Mouse (Mus musculus): ENCODE measurements at regions not wholly inside any gene's neighbourhood (a gene's known extent, or its start where the extent isn't known, plus 50 kb on each side); places are given as distances from the start of the nearest gene placed in this dataset.

DNA sequence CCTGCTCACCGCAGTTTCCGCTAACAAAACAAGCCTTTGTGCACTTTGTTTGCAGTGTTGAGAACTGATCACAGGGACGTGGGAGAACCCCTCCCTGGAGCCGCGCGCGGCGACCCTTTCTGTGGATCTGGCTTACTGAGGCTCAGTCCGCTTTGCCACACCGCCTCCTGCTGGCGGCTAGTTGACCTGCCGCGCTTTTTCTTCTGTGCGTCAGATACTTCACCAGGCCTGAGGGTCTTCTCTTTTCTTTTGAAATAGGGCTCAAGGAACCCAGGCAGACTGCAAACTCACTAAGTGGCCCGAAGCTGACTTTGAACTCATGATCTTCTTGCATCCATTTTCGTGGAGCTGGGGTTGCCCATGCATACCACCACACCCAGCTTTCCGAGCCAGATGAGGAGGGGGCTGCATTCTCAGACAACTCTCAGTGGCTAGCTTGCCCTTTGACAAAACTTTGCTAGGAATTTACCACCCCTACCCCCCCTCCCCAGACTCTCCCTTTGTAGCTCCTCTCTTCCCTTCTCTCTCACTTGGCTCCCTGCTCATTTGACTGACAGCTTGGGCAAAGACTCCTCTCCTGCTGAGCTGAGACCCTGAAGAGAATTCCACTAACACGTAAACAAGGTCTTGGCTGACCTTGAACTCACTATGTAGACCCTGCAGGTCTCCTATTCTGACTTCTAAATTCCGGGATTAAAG lies 109.9 kb downstream of the Sox2 start:
- DNase-seq (ENCODE audit: low spot score), result no peak
- H3K4me1 ChIP-seq (ENCODE audit: insufficient read depth, low read depth, low read length), result no peaks in the 10 kb centered on the region
- no peak overlapping the region for H3K4me3 ChIP-seq (ENCODE audit: low read depth, low read length)
- TF ChIP-seq TAL1 (conservative IDR thresholded peaks at IDR 0.05; ENCODE audit: low read depth, low read length) (no peak), GATA2 (IDR thresholded peaks at IDR 0.05; ENCODE audit: borderline replicate concordance, low read depth, low read length) (no peak), POLR2AphosphoS5 (IDR thresholded peaks at IDR 0.05; ENCODE audit: insufficient replicate concordance, low read depth, low read length) (no peak), CTCF (IDR thresholded peaks at IDR 0.05; ENCODE audit: low read depth, low read length) (no peak), GATA1 (IDR thresholded peaks at IDR 0.05; ENCODE audit: borderline replicate concordance, low read length) (no peak)
- no peaks in the 10 kb centered on the region for H3K36me3 ChIP-seq (replicated peaks)
- peaks cover 39% of the 10 kb centered on the region for H3K9me3 ChIP-seq (replicated peaks)
- H3K27me3 ChIP-seq (ENCODE audit: insufficient read depth, low read length), result no peaks in the 10 kb centered on the region
- ATAC-seq (ENCODE audit: extremely low read depth, insufficient number of reproducible peaks, low FRiP score, poor library complexity, severe bottlenecking), result no peak

DNA sequence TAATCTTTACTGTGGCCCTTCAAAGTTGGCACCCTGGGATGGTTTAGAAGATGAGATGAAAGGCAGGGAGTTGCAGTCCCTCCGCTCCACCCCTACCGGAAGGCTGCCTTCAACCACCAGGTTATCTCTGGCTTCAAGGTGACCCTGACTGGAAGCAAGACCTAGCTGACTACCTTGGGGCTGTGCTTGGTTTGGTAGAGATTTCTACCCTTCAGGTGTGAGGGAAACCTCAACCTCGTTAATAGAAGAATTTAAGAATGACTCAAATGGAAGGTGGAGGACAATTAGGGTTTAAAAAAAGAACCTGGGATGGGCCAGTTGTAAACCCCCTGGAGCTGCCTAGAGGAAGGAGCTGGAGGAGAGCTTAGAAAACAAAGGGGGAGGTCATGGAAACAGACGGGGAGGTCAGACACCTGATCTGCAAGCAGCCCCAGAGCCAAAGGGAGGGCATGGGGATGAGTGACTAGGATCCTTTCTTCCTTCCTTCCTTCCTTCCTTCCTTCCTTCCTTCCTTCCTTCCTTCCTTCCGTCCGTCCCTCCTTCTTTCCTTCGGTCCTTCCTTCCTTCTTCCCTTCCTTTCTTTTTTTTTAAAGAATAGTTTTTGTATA lies 111.1 kb downstream of the Sox2 start:
- Histone ChIP-seq H3K9me3 (replicated peaks) (peaks cover 44% of the 10 kb centered on the region), H3K36me3 (replicated peaks) (no peaks in the 10 kb centered on the region), H3K4me3 (ENCODE audit: low read depth, low read length) (no peak overlapping the region), H3K4me1 (ENCODE audit: insufficient read depth, low read depth, low read length) (no peaks in the 10 kb centered on the region), H3K27me3 (ENCODE audit: insufficient read depth, low read length) (no peaks in the 10 kb centered on the region)
- no peak for ATAC-seq (ENCODE audit: extremely low read depth, insufficient number of reproducible peaks, low FRiP score, poor library complexity, severe bottlenecking)
- DNase-seq (ENCODE audit: low spot score), result no peak
- TF ChIP-seq POLR2AphosphoS5 (IDR thresholded peaks at IDR 0.05; ENCODE audit: insufficient replicate concordance, low read depth, low read length) (no peak), TAL1 (conservative IDR thresholded peaks at IDR 0.05; ENCODE audit: low read depth, low read length) (no peak), CTCF (IDR thresholded peaks at IDR 0.05; ENCODE audit: low read depth, low read length) (no peak), GATA1 (IDR thresholded peaks at IDR 0.05; ENCODE audit: borderline replicate concordance, low read length) (no peak), GATA2 (IDR thresholded peaks at IDR 0.05; ENCODE audit: borderline replicate concordance, low read depth, low read length) (no peak)

DNA sequence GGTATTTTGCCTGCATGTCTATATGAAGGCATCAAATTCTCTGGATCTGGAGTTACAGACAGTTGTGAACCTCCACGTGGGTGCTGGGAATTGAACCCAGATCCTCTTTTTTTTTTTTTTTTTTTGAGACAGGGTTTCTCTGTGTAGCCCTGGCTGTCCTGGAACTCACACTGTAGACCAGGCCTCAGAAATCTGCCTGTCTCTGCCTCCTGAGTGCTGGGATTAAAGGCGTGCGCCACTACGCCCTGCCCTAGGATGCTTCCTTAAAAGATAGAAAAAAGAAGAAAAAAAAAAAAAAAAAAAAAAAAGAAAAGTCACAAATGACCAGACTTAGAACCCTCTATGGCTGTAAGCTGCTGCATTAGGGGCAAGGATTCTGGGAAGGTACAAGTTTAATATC lies 111.6 kb downstream of the Sox2 start:
- H3K9me3 ChIP-seq (replicated peaks), result peaks cover 46% of the 10 kb centered on the region

DNA sequence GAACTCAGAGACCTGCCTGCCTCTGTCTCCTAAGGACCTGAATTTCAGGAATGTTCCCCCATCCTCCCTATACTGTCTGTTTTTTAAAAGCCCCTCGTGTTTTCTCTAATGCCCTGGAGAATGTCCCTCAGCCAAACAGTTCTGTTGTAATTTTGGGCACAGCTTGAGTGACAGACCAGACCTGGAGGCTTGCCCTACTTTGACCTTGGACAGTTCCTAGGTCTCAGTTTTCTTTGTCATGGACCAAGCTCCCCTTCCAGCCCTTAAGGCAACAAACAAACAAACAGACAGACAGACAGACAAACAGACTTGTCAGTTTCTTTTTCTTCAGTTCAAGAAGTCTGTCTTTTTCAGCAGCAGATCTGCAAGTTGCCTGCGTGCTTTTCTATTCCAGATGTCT lies 114.4 kb downstream of the Sox2 start:
- no peaks in the 10 kb centered on the region for H3K36me3 ChIP-seq (replicated peaks)
- H3K4me1 ChIP-seq (ENCODE audit: insufficient read depth, low read depth, low read length), result no peaks in the 10 kb centered on the region
- peaks cover 49% of the 10 kb centered on the region for H3K9me3 ChIP-seq (replicated peaks)
- TF ChIP-seq CTCF (IDR thresholded peaks at IDR 0.05; ENCODE audit: low read depth, low read length), result no peak
- TF ChIP-seq TAL1 (conservative IDR thresholded peaks at IDR 0.05; ENCODE audit: low read depth, low read length), result no peak
- DNase-seq (ENCODE audit: low spot score), result no peak
- ATAC-seq (ENCODE audit: extremely low read depth, insufficient number of reproducible peaks, low FRiP score, poor library complexity, severe bottlenecking), result no peak
- no peak overlapping the region for H3K4me3 ChIP-seq (ENCODE audit: low read depth, low read length)
- no peaks in the 10 kb centered on the region for H3K27me3 ChIP-seq (ENCODE audit: insufficient read depth, low read length)

More for the DNA sequence above, 111.6 kb downstream of the Sox2 start:
- Histone ChIP-seq H3K4me3 (ENCODE audit: low read depth, low read length) (no peak overlapping the region), H3K27me3 (ENCODE audit: insufficient read depth, low read length) (no peaks in the 10 kb centered on the region), H3K4me1 (ENCODE audit: insufficient read depth, low read depth, low read length) (no peaks in the 10 kb centered on the region), H3K36me3 (replicated peaks) (no peaks in the 10 kb centered on the region)
- TF ChIP-seq GATA1 (IDR thresholded peaks at IDR 0.05; ENCODE audit: borderline replicate concordance, low read length), result no peak
- no peak for TF ChIP-seq CTCF (IDR thresholded peaks at IDR 0.05; ENCODE audit: low read depth, low read length)
- no peak for TF ChIP-seq POLR2AphosphoS5 (IDR thresholded peaks at IDR 0.05; ENCODE audit: insufficient replicate concordance, low read depth, low read length)
- TF ChIP-seq TAL1 (conservative IDR thresholded peaks at IDR 0.05; ENCODE audit: low read depth, low read length), result no peak
- TF ChIP-seq GATA2 (IDR thresholded peaks at IDR 0.05; ENCODE audit: borderline replicate concordance, low read depth, low read length), result no peak
- DNase-seq (ENCODE audit: low spot score), result no peak
- ATAC-seq (ENCODE audit: extremely low read depth, insufficient number of reproducible peaks, low FRiP score, poor library complexity, severe bottlenecking), result no peak

DNA sequence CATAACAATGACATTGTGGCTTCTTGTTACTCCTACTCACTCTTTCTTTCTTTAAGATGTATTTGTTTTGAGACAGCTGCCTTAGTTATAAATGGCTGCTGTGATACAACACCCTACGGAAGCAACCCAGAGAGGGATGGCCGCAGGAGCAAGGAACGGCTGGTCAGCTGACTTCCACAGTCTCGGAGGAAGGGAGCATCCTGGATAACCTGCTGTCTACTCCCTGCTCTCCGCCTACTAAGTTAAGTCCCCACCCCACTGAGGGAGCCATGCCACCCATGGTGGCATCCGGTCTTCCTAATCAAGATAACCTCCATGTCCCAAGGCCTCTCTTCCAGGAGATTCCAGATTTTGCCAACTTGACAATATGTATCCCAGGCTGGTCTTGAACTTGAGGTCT lies 114.9 kb downstream of the Sox2 start:
- TF ChIP-seq POLR2AphosphoS5 (IDR thresholded peaks at IDR 0.05; ENCODE audit: insufficient replicate concordance, low read depth, low read length) (no peak), TAL1 (conservative IDR thresholded peaks at IDR 0.05; ENCODE audit: low read depth, low read length) (no peak), GATA2 (IDR thresholded peaks at IDR 0.05; ENCODE audit: borderline replicate concordance, low read depth, low read length) (no peak)
- H3K36me3 ChIP-seq (replicated peaks), result no peaks in the 10 kb centered on the region
- H3K4me1 ChIP-seq (ENCODE audit: insufficient read depth, low read depth, low read length), result no peaks in the 10 kb centered on the region
- ATAC-seq (ENCODE audit: extremely low read depth, insufficient number of reproducible peaks, low FRiP score, poor library complexity, severe bottlenecking), result no peak
- H3K4me3 ChIP-seq (ENCODE audit: low read depth, low read length), result no peak overlapping the region
- peaks cover 47% of the 10 kb centered on the region for H3K9me3 ChIP-seq (replicated peaks)
- DNase-seq (ENCODE audit: low spot score), result no peak
- no peaks in the 10 kb centered on the region for H3K27me3 ChIP-seq (ENCODE audit: insufficient read depth, low read length)

DNA sequence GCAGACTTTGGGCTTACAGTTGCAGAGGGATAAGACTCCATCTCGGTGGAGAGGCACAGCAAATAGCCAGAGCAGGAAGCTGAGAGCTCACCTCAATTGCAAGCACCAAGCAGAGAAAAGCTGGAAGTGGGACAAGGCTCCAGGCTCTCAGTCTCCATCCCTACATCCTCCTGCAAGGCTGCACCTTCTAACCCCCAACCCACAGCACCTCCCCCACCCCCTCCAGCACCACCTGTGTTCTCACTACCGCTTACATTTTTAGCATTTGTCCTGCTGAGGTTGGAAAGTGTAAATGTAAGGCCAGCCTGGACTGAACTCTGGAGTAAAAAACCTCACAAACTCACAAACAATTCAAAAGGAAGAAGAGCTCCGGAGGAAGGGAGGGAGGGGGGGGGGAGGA lies 119.6 kb downstream of the Sox2 start:
- Histone ChIP-seq H3K36me3 (replicated peaks) (no peaks in the 10 kb centered on the region), H3K4me1 (ENCODE audit: insufficient read depth, low read depth, low read length) (no peaks in the 10 kb centered on the region), H3K4me3 (ENCODE audit: low read depth, low read length) (no peak overlapping the region), H3K9me3 (replicated peaks) (peaks cover 41% of the 10 kb centered on the region), H3K27me3 (ENCODE audit: insufficient read depth, low read length) (no peaks in the 10 kb centered on the region)
- DNase-seq (ENCODE audit: low spot score) (no peak), ATAC-seq (ENCODE audit: extremely low read depth, insufficient number of reproducible peaks, low FRiP score, poor library complexity, severe bottlenecking) (no peak)
- no peak for TF ChIP-seq GATA2 (IDR thresholded peaks at IDR 0.05; ENCODE audit: borderline replicate concordance, low read depth, low read length)
- no peak for TF ChIP-seq TAL1 (conservative IDR thresholded peaks at IDR 0.05; ENCODE audit: low read depth, low read length)
- TF ChIP-seq CTCF (IDR thresholded peaks at IDR 0.05; ENCODE audit: low read depth, low read length), result no peak
- TF ChIP-seq GATA1 (IDR thresholded peaks at IDR 0.05; ENCODE audit: borderline replicate concordance, low read length), result no peak
- TF ChIP-seq POLR2AphosphoS5 (IDR thresholded peaks at IDR 0.05; ENCODE audit: insufficient replicate concordance, low read depth, low read length), result no peak

Data from G1E (cell line).